Mouse (Mus musculus) MEL (cell line): ENCODE measurements at regions not wholly inside any gene's neighbourhood (a gene's known extent, or its start where the extent isn't known, plus 50 kb on each side); places are given as distances from the start of the nearest gene placed in this dataset.

Experiments
- DNase-seq: peaks from one replicate; pipeline ENCODE4 v3.0.0; 2011; ENCODE audit warnings: low read depth, low spot score
- H3K27ac ChIP-seq: 2 replicates; pipeline ENCODE4 v1.5.1; 2012; ENCODE audit warnings: low read depth, mild to moderate bottlenecking, control low read depth, low read length, moderate library complexity; ENCODE audit not compliant: control insufficient read depth
- H3K27me3 ChIP-seq, 2 experiments: fragments of 150-350 bp in 1 of 2; sonication (generic) in 1 of 2; 2 replicates each; pipeline ENCODE4 v1.6.1; 2012; ENCODE audit warnings: low read length in 2 of 2, mild to moderate bottlenecking in 2 of 2, improper control_type of control experiment in 1 of 2, moderate library complexity in 1 of 2; ENCODE audit not compliant: insufficient read depth in 2 of 2, control insufficient read depth in 1 of 2
- H3K36me3 ChIP-seq, 2 experiments: 2 replicates each; pipeline ENCODE4 v1.6.1; 2012 to 2014; ENCODE audit warnings: low read length in 2 of 2, improper control_type of control experiment in 1 of 2, inconsistent platforms in 1 of 2, mild to moderate bottlenecking in 1 of 2; ENCODE audit not compliant: insufficient read depth in 2 of 2, control insufficient read depth in 1 of 2
- H3K4me1 ChIP-seq, 2 experiments: fragments of 150-350 bp in 1 of 2; sonication (generic) in 1 of 2; 2 replicates each; pipeline ENCODE4 v1.6.1; 2012; ENCODE audit warnings: low read length in 2 of 2, improper control_type of control experiment in 1 of 2, mild to moderate bottlenecking in 1 of 2; ENCODE audit not compliant: insufficient read depth in 2 of 2, control insufficient read depth in 1 of 2
- H3K4me3 ChIP-seq, 2 experiments: fragments of 150-350 bp in 1 of 2; sonication (generic) in 1 of 2; 2 replicates each; pipeline ENCODE4 v1.5.1; 2012; ENCODE audit warnings: low read depth in 2 of 2, low read length in 2 of 2, mild to moderate bottlenecking in 2 of 2, moderate library complexity in 2 of 2, control low read depth in 1 of 2, improper control_type of control experiment in 1 of 2; ENCODE audit not compliant: control insufficient read depth in 1 of 2, insufficient read depth in 1 of 2
- H3K79me2 ChIP-seq: 2 replicates; pipeline ENCODE4 v1.6.1; 2012; ENCODE audit warnings: mild to moderate bottlenecking, low read length, moderate library complexity; ENCODE audit not compliant: control insufficient read depth, poor library complexity, insufficient read depth
- H3K9ac ChIP-seq: 2 replicates; pipeline ENCODE4 v1.6.1; 2012; ENCODE audit warnings: low read depth, mild to moderate bottlenecking, control low read depth, low read length, moderate library complexity; ENCODE audit not compliant: control insufficient read depth, poor library complexity, severe bottlenecking
- H3K9me3 ChIP-seq: fragments of 150-350 bp; sonication (generic); replicated peaks from 2 replicates; pipeline ENCODE4 v1.6.1; 2012; ENCODE audit warnings: mild to moderate bottlenecking, low read length, improper control_type of control experiment, moderate library complexity; ENCODE audit not compliant: insufficient read depth
- BHLHE40 ChIP-seq: IDR thresholded peaks from 2 replicates; pipeline ENCODE4 v1.6.1; 2012; ENCODE audit warnings: low read depth, mild to moderate bottlenecking, inconsistent platforms, low read length, improper control_type of control experiment, borderline replicate concordance
- CHD1 ChIP-seq: IDR thresholded peaks from 2 replicates; pipeline ENCODE4 v1.6.1; 2012; ENCODE audit warnings: low read depth, mild to moderate bottlenecking, inconsistent platforms, low read length, improper control_type of control experiment
- CTCF ChIP-seq, 3 experiments: IDR thresholded peaks in 2 of 3; conservative IDR thresholded peaks in 1 of 3; 2 replicates each; pipeline ENCODE4 v1.5.1; 2011 to 2012; ENCODE audit warnings: low read length in 3 of 3, low read depth in 2 of 3, mild to moderate bottlenecking in 2 of 3, improper control_type of control experiment in 1 of 3, inconsistent platforms in 1 of 3, mixed read lengths in 1 of 3, moderate library complexity in 1 of 3; ENCODE audit not compliant: control insufficient read depth in 1 of 3, insufficient read depth in 1 of 3, poor library complexity in 1 of 3, severe bottlenecking in 1 of 3
- E2F4 ChIP-seq: IDR thresholded peaks from 2 replicates; pipeline ENCODE4 v1.6.1; 2011; ENCODE audit warnings: low read depth, low read length, improper control_type of control experiment, borderline replicate concordance
- EP300 ChIP-seq, 2 experiments: IDR thresholded peaks; 2 replicates each; pipeline ENCODE4 v1.6.1; 2011; ENCODE audit warnings: improper control_type of control experiment in 2 of 2, low read length in 2 of 2, low read depth in 1 of 2, mild to moderate bottlenecking in 1 of 2
- ETS1 ChIP-seq: IDR thresholded peaks from 2 replicates; pipeline ENCODE4 v1.6.1; 2012; ENCODE audit warnings: low read depth, mild to moderate bottlenecking, inconsistent platforms, low read length, improper control_type of control experiment, moderate library complexity
- MAFK ChIP-seq: IDR thresholded peaks from 2 replicates; pipeline ENCODE4 v1.6.1; 2011; ENCODE audit warnings: low read depth, mild to moderate bottlenecking, low read length, improper control_type of control experiment, borderline replicate concordance
- MEF2A ChIP-seq: IDR thresholded peaks from 2 replicates; pipeline ENCODE4 v1.6.1; 2014; ENCODE audit warnings: low read depth, mild to moderate bottlenecking, inconsistent platforms, low read length, improper control_type of control experiment; ENCODE audit not compliant: poor library complexity, insufficient replicate concordance, severe bottlenecking; ENCODE audit errors: extremely low read depth
- MXI1 ChIP-seq: IDR thresholded peaks from 2 replicates; pipeline ENCODE4 v1.6.1; 2011; ENCODE audit warnings: mild to moderate bottlenecking, low read depth, low read length, improper control_type of control experiment
- MYB ChIP-seq: IDR thresholded peaks from 2 replicates; pipeline ENCODE4 v1.6.1; 2011; ENCODE audit warnings: mild to moderate bottlenecking, low read depth, low read length, improper control_type of control experiment
- MYC ChIP-seq: IDR thresholded peaks from 2 replicates; pipeline ENCODE4 v1.6.1; 2011; ENCODE audit warnings: low read depth, mild to moderate bottlenecking, low read length, improper control_type of control experiment, moderate library complexity
- NELFE ChIP-seq: IDR thresholded peaks from 2 replicates; pipeline ENCODE4 v1.6.1; 2011; ENCODE audit warnings: low read depth, low read length, improper control_type of control experiment
- POLR2A ChIP-seq, 2 experiments: IDR thresholded peaks; 2 replicates each; pipeline ENCODE4 v1.6.1; 2011 to 2012; ENCODE audit warnings: low read length in 2 of 2, mild to moderate bottlenecking in 2 of 2, control low read depth in 1 of 2, improper control_type of control experiment in 1 of 2, low read depth in 1 of 2, moderate library complexity in 1 of 2; ENCODE audit not compliant: control insufficient read depth in 1 of 2, insufficient read depth in 1 of 2, poor library complexity in 1 of 2
- RAD21 ChIP-seq: IDR thresholded peaks from 2 replicates; pipeline ENCODE4 v1.6.1; 2011; ENCODE audit warnings: mild to moderate bottlenecking, low read depth, low read length, improper control_type of control experiment
- SIN3A ChIP-seq: IDR thresholded peaks from 2 replicates; pipeline ENCODE4 v1.6.1; 2012; ENCODE audit warnings: low read length, improper control_type of control experiment, inconsistent platforms
- SMC3 ChIP-seq: IDR thresholded peaks from 2 replicates; pipeline ENCODE4 v1.6.1; 2011; ENCODE audit warnings: low read depth, low read length, improper control_type of control experiment
- UBTF ChIP-seq: IDR thresholded peaks from 2 replicates; pipeline ENCODE4 v1.6.1; 2012; ENCODE audit warnings: low read depth, mild to moderate bottlenecking, inconsistent platforms, low read length, improper control_type of control experiment, moderate library complexity, borderline replicate concordance; ENCODE audit not compliant: insufficient read depth
- USF1 ChIP-seq: IDR thresholded peaks from 2 replicates; pipeline ENCODE4 v1.6.1; 2014; ENCODE audit warnings: low read depth, mild to moderate bottlenecking, inconsistent platforms, low read length, improper control_type of control experiment, moderate library complexity
- ZKSCAN1 ChIP-seq: IDR thresholded peaks from 2 replicates; pipeline ENCODE4 v1.6.1; 2012; ENCODE audit warnings: low read depth, mild to moderate bottlenecking, inconsistent platforms, low read length, improper control_type of control experiment, moderate library complexity
- ZNF384 ChIP-seq: IDR thresholded peaks from 2 replicates; pipeline ENCODE4 v1.6.1; 2012; ENCODE audit warnings: low read depth, mild to moderate bottlenecking, inconsistent platforms, low read length, improper control_type of control experiment

DNA sequence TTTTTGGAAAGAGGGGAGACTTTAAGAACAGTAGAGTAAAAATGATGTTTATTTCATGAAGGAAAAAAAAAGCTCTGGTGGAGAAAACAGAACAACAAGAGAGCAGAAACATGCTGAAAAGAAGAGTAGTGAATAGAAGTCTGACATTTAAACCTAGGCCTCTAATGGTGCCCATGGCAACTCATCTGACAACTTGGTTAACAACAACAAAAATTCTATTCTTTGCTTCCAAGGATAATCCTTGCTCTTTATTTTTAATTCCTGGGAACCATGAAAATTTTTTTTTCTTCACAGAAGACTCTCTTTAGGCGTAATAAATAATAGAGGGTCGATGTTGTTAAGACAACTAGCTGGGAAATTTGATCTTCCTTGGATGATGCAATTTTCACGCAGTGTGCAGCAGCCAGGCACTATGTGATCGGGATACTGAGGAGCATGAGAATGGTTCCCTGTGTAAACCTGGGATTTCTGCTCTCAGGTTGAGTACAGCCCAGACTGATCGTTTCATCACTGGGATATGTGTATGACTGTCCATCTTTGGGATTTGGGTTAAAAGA, 120.4 kb upstream of the Ndst3 start:
- TF ChIP-seq MXI1, result no peak
- TF ChIP-seq CHD1, result no peak
- TF ChIP-seq ETS1, result no peak
- H3K4me3 ChIP-seq, result no peak overlapping the region
- H3K9me3 ChIP-seq, result no peaks in the 10 kb centered on the region
- no peaks in the 10 kb centered on the region for H3K27me3 ChIP-seq
- no peak overlapping the region for H3K27ac ChIP-seq
- no peak for DNase-seq
- H3K9ac ChIP-seq, result no peak overlapping the region
- no peaks in the 10 kb centered on the region for H3K79me2 ChIP-seq
- H3K4me1 ChIP-seq, result no peaks in the 10 kb centered on the region
- no peaks in the 10 kb centered on the region for H3K36me3 ChIP-seq

DNA sequence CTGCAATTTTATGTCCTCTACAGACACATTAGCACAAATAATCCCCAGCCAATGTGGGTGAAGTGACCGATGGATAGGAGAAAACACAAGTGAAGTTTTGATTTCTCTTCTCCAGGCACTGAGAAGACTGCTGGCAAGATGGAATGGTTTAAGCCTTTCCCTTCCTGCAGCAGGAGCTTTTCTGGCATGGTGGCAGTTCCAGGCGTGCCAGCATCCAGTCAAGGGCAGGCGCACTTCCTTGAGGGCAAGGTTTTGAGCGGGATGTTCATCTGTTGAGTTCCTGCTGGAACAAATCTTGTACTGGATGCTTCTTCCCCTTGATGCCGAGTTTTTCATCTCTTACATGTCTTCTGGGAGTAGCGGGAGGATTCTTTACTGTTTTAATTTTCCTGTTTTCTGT, 138.1 kb upstream of the Ndst3 start:
- Histone ChIP-seq H3K9me3 (no peaks in the 10 kb centered on the region), H3K79me2 (no peaks in the 10 kb centered on the region), H3K9ac (no peak overlapping the region), H3K27ac (no peak overlapping the region), H3K4me1 (no peaks in the 10 kb centered on the region), H3K36me3 (no peaks in the 10 kb centered on the region), H3K4me3 (no peak overlapping the region)
- DNase-seq, result no peak
- TF ChIP-seq E2F4 (no peak), ZNF384 (no peak), UBTF (no peak), MYC (no peak), MEF2A (no peak), SIN3A (no peak), MYB (no peak), CHD1 (no peak), ZKSCAN1 (no peak), RAD21 (no peak), MAFK (no peak), SMC3 (no peak), ETS1 (no peak), CTCF (IDR thresholded peaks at IDR 0.05 in 2 of 3, conservative IDR thresholded peaks at IDR 0.05 in 1 of 3; ENCODE audit: control insufficient read depth in 1 of 3, insufficient read depth in 1 of 3, low read depth in 2 of 3, low read length in 3 of 3, poor library complexity in 1 of 3, severe bottlenecking in 1 of 3) (no peak), USF1 (no peak), POLR2A (IDR thresholded peaks at IDR 0.05; ENCODE audit: control insufficient read depth in 1 of 2, insufficient read depth in 1 of 2, low read depth in 1 of 2, low read length in 2 of 2, poor library complexity in 1 of 2) (no peak), NELFE (no peak), BHLHE40 (no peak), EP300 (IDR thresholded peaks at IDR 0.05; ENCODE audit: low read depth in 1 of 2, low read length in 2 of 2) (no peak)
- TF ChIP-seq, all 39 proteins: peak for 0
- H3K27me3 ChIP-seq, result no peaks in the 10 kb centered on the region
